Comparison of ENCODE assay signal across 8 mouse cellular contexts in genomic region chr4:155774280-155774754, GRCm38 (mm10). TPM values are rescaled to one million over a fixed set of nuclear protein-coding genes. Genes with fewer than 3 reads are reported as not detected.
DNase-seq lines count a peak whose midpoint lies in the region; ATAC-seq and TF ChIP-seq lines count a peak whose summit lies in the region.

Gene Vwa1, minus strand, starts transcription at chr4:155774698.

- DNase-seq in gastrocnemius, adult 2 months, result peak; percentile 95
- peak; percentile 86 to 89 for DNase-seq in left cerebral cortex, adult 2 months (ENCODE audit: extremely low spot score in 1 of 2, low spot score in 2 of 2)
- peak; percentile 87 for DNase-seq in right cerebral cortex, postnatal 25 days
- DNase-seq in urinary bladder, postnatal 36 days (ENCODE audit: low spot score in 2 of 2), result peak; percentile 92 to 94

- H3K27ac ChIP-seq in gastrocnemius, adult 2 months, result peak within 1 kb of the TSS; percentile 88
- peak within 1 kb of the TSS; percentile 61 for H3K27ac ChIP-seq in hindbrain, embryonic 16.5 days (ENCODE audit: low read depth, low read length)
- peak within 1 kb of the TSS; percentile 92 for H3K27ac ChIP-seq in left cerebral cortex, adult 2 months

- H3K9me3 ChIP-seq in hindbrain, embryonic 16.5 days (ENCODE audit: control insufficient read depth, low read length), result no peaks in the 10 kb centered on the region
- no peaks in the 10 kb centered on the region for H3K9me3 ChIP-seq in megakaryocyte, embryonic 14.5 days

- H3K36me3 ChIP-seq in hindbrain, embryonic 16.5 days (ENCODE audit: control insufficient read depth, insufficient read depth, low read length), result no peaks in the 10 kb centered on the region
- H3K36me3 ChIP-seq in megakaryocyte, embryonic 14.5 days (replicated peaks; ENCODE audit: low read length), result no peaks in the 10 kb centered on the region

- H3K4me1 ChIP-seq in hindbrain, embryonic 16.5 days (ENCODE audit: control insufficient read depth, insufficient read depth, low read depth, low read length), result peaks cover 29% of the 10 kb centered on the region
- H3K4me1 ChIP-seq in megakaryocyte, embryonic 14.5 days, result peaks cover 69% of the 10 kb centered on the region

- ATAC-seq in activated CD4-positive, CD25-positive, alpha-beta regulatory T cell, adult 4 months, result peak; percentile 59
- ATAC-seq in common myeloid progenitor, adult 5-6 weeks (replicated peaks; ENCODE audit: low read depth, poor library complexity, severe bottlenecking), result peak; percentile 81
- ATAC-seq in hindbrain, embryonic 16.5 days, result peak; percentile 84

- intact Hi-C loops in gastrocnemius, adult 2 months (cut with DNase I), result loop anchor here (5.0 kb wide), 1 partner anchor 52 kb away; no protein-coding TSS in a partner anchor
- intact Hi-C loops in left cerebral cortex, adult 2 months (cut with DNase I), result no loop called here

- H3K4me3 ChIP-seq in gastrocnemius, adult 2 months, result peak within 1 kb of the TSS; percentile 82
- H3K4me3 ChIP-seq in hindbrain, embryonic 16.5 days (ENCODE audit: low read length), result peak within 1 kb of the TSS; percentile 48
- H3K4me3 ChIP-seq in left cerebral cortex, adult 2 months, result peak within 1 kb of the TSS; percentile 66
- H3K4me3 ChIP-seq in megakaryocyte, embryonic 14.5 days (replicated peaks), result peak within 1 kb of the TSS; percentile 92

- H3K27me3 ChIP-seq in hindbrain, embryonic 16.5 days (replicated peaks; ENCODE audit: control insufficient read depth, insufficient read depth, low read length), result peaks cover 11% of the 10 kb centered on the region
- H3K27me3 ChIP-seq in megakaryocyte, embryonic 14.5 days (replicated peaks), result peaks cover 55% of the 10 kb centered on the region

- under 1% methylated on average over 32 of the region's 35 CpGs for WGBS in hindbrain, embryonic 16.5 days

- peak within 1 kb of the TSS; percentile 82 for H3K4me2 ChIP-seq in hindbrain, embryonic 16.5 days (ENCODE audit: low read length)

- peak within 1 kb of the TSS; percentile 64 for H3K9ac ChIP-seq in hindbrain, embryonic 16.5 days (ENCODE audit: low read depth, low read length)

- no peak for TF ChIP-seq CTCF in gastrocnemius, adult 2 months (IDR thresholded peaks at IDR 0.05)
- no peak for TF ChIP-seq CTCF in left cerebral cortex, adult 2 months (IDR thresholded peaks at IDR 0.05)

RNA-seq across cellular contexts. Expression of gene Vwa1, which starts in this region (rescaled TPM):
- under 1 TPM in 1 of 2 experiments, not detected in 1; 0.09 TPM for polyA plus RNA-seq in activated CD4-positive, CD25-positive, alpha-beta regulatory T cell, adult 4 months (2017; shearing (Covaris generic))
- 0.27 and 0.29 TPM in 2 replicates for total RNA-seq in common myeloid progenitor, adult 5-6 weeks (2017)
- 1 to 10 TPM; 4.8 to 7.4 TPM for total RNA-seq in gastrocnemius, adult 2 months (2021)
- polyA plus RNA-seq in hindbrain, embryonic 16.5 days (2015; fragmentation: Nextera tagmentation; extraction: Ambion mirVana), result 38.0 and 39.0 TPM in 2 replicates
- total RNA-seq in left cerebral cortex, adult 2 months (2021), result 10 to 100 TPM; 13.6 to 15.9 TPM
- 0.41 and 1.4 TPM in 2 replicates for polyA plus RNA-seq in megakaryocyte, embryonic 14.5 days (2012; ENCODE audit: insufficient read depth, low replicate concordance)

Comparison
In these comparisons a context has a peak if more than half of its experiments do, and no peak if none do; other contexts are left out.
1. Peak in every context shown above with its lines: DNase-seq, ATAC-seq, H3K4me3 ChIP-seq and H3K27ac ChIP-seq.
2. RNA of gene Vwa1 (polyA plus RNA-seq): 38.0 to 39.0 TPM in hindbrain, embryonic 16.5 days; 0.41 to 1.4 TPM in megakaryocyte, embryonic 14.5 days and 0.09 TPM in activated CD4-positive, CD25-positive, alpha-beta regulatory T cell, adult 4 months; every median in the first group is over 10 times any median in the second.
3. Peak in ATAC-seq in activated CD4-positive, CD25-positive, alpha-beta regulatory T cell, adult 4 months; RNA of the gene not detected or under 1 TPM.
4. Peak in ATAC-seq in common myeloid progenitor, adult 5-6 weeks; RNA of the gene not detected or under 1 TPM.